ENCODE assay signal across 13 mouse cellular contexts in the genomic region with DNA sequence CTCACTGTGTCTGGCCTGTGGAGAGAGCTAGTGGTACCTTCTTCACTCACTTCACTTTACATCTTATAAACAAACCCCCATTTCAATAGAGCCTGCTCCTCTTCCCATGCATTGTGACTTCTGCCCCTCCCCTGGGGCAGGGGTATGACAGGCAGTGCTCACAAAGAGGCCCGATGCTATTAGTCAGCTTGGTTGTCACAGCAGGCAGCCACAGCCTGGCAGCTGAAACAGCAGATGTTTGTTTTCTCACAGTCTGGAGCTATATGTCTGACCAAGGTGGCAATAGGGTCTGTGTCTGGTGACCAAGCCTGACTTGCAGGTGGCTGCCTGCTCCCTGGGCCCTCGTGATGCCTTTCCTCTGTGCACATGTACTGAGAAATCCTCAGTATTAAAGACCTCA.
DNase-seq lines count a peak whose midpoint lies in the region; ATAC-seq and TF ChIP-seq lines count a peak whose summit lies in the region.
"Had no signal": no experiment of that assay in that cellular context is flagged by ENCODE, and none has a peak within 500 bp of the region (broad histone marks: within the 10 kb centered on the region; RNA-seq: fewer than 3 reads in every experiment).

No protein-coding gene starts in this region.

- TF ChIP-seq POLR2A in embryonic fibroblast, embryonic 13.5 days (IDR thresholded peaks at IDR 0.05; ENCODE audit: low read depth, low read length) = no peak

- no peaks in the 10 kb centered on the region for H3K9me3 ChIP-seq in intestine, embryonic 15.5 days
- no peaks in the 10 kb centered on the region for H3K9me3 ChIP-seq in intestine, postnatal 0 days (ENCODE audit: control insufficient read depth)
- no peaks in the 10 kb centered on the region for H3K9me3 ChIP-seq in hindbrain, embryonic 16.5 days (ENCODE audit: control insufficient read depth, low read length)
- H3K9me3 ChIP-seq in neural tube, embryonic 15.5 days (replicated peaks) = no peaks in the 10 kb centered on the region
- H3K9me3 ChIP-seq: heart, embryonic 12.5 days; limb, embryonic 12.5 days had no signal

- no peak overlapping the region for H3K4me3 ChIP-seq in intestine, embryonic 15.5 days (replicated peaks)
- H3K4me3 ChIP-seq in intestine, postnatal 0 days (ENCODE audit: low read depth, low read length) = no peak overlapping the region
- no peak overlapping the region for H3K4me3 ChIP-seq in embryonic fibroblast, embryonic 13.5 days (ENCODE audit: insufficient read depth, low read length)
- no peak overlapping the region for H3K4me3 ChIP-seq in hindbrain, embryonic 16.5 days (ENCODE audit: low read length)
- no peak overlapping the region for H3K4me3 ChIP-seq in neural tube, embryonic 15.5 days (replicated peaks)
- H3K4me3 ChIP-seq: heart, embryonic 12.5 days; limb, embryonic 12.5 days had no signal

- H3K4me1 ChIP-seq in intestine, embryonic 15.5 days (replicated peaks) = no peaks in the 10 kb centered on the region; the same call in 1 of the 2 replicates
- no peaks in the 10 kb centered on the region for H3K4me1 ChIP-seq in intestine, postnatal 0 days (replicated peaks; ENCODE audit: control insufficient read depth, insufficient read depth, low read length)
- H3K4me1 ChIP-seq in embryonic fibroblast, embryonic 13.5 days (ENCODE audit: control insufficient read depth, insufficient read depth, low read length) = peaks cover 18% of the 10 kb centered on the region
- peaks cover 4% of the 10 kb centered on the region for H3K4me1 ChIP-seq in hindbrain, embryonic 16.5 days (ENCODE audit: control insufficient read depth, insufficient read depth, low read depth, low read length)
- H3K4me1 ChIP-seq in neural tube, embryonic 15.5 days = peaks cover 5% of the 10 kb centered on the region; the same call in 1 of the 2 replicates

- no peaks in the 10 kb centered on the region for H3K27me3 ChIP-seq in intestine, embryonic 15.5 days (replicated peaks)
- H3K27me3 ChIP-seq in intestine, postnatal 0 days (replicated peaks; ENCODE audit: control insufficient read depth, insufficient read depth, low read length) = no peaks in the 10 kb centered on the region
- no peaks in the 10 kb centered on the region for H3K27me3 ChIP-seq in hindbrain, embryonic 16.5 days (replicated peaks; ENCODE audit: control insufficient read depth, insufficient read depth, low read length)
- H3K27me3 ChIP-seq in neural tube, embryonic 15.5 days (replicated peaks) = no peaks in the 10 kb centered on the region
- H3K27me3 ChIP-seq: heart, embryonic 12.5 days; limb, embryonic 12.5 days had no signal

- no peak overlapping the region for H3K27ac ChIP-seq in intestine, embryonic 15.5 days
- H3K27ac ChIP-seq in intestine, postnatal 0 days (ENCODE audit: low read depth, low read length) = no peak overlapping the region
- 0 out of 2 replicates have a peak overlapping the region, but pooled peaks have one; percentile 34 for H3K27ac ChIP-seq in embryonic fibroblast, embryonic 13.5 days (ENCODE audit: insufficient read depth, low read length)
- no peak overlapping the region for H3K27ac ChIP-seq in hindbrain, embryonic 16.5 days (ENCODE audit: low read depth, low read length)
- H3K27ac ChIP-seq in neural tube, embryonic 15.5 days (replicated peaks) = no peak overlapping the region
- H3K27ac ChIP-seq: macrophage had no signal

- H3K36me3 ChIP-seq in intestine, embryonic 15.5 days = no peaks in the 10 kb centered on the region
- no peaks in the 10 kb centered on the region for H3K36me3 ChIP-seq in intestine, postnatal 0 days (ENCODE audit: control insufficient read depth, insufficient read depth)
- H3K36me3 ChIP-seq in hindbrain, embryonic 16.5 days (ENCODE audit: control insufficient read depth, insufficient read depth, low read length) = no peaks in the 10 kb centered on the region
- H3K36me3 ChIP-seq in neural tube, embryonic 15.5 days = no peaks in the 10 kb centered on the region
- H3K36me3 ChIP-seq: heart, embryonic 12.5 days; limb, embryonic 12.5 days had no signal

- no peak overlapping the region for H3K9ac ChIP-seq in intestine, embryonic 15.5 days
- H3K9ac ChIP-seq in intestine, postnatal 0 days (ENCODE audit: low read depth, low read length) = no peak overlapping the region
- H3K9ac ChIP-seq in hindbrain, embryonic 16.5 days (ENCODE audit: low read depth, low read length) = no peak overlapping the region
- no peak overlapping the region for H3K9ac ChIP-seq in neural tube, embryonic 15.5 days (replicated peaks)
- H3K9ac ChIP-seq: heart, embryonic 12.5 days; limb, embryonic 12.5 days had no signal

- TF ChIP-seq CTCF in intestine, postnatal 0 days (IDR thresholded peaks at IDR 0.05; ENCODE audit: low read depth) = no peak
- TF ChIP-seq CTCF in embryonic fibroblast, embryonic 13.5 days (IDR thresholded peaks at IDR 0.05; ENCODE audit: borderline replicate concordance, insufficient read depth, low read length) = no peak

- no peak for DNase-seq in layer of hippocampus, adult 11-12 months (ENCODE audit: low spot score)
- no peak for DNase-seq in frontal cortex, postnatal 25 days (ENCODE audit: low spot score in 2 of 2)
- no peak for DNase-seq in heart, adult 8-10 months (ENCODE audit: low spot score)
- DNase-seq: cerebellum, adult 18-20 months had no signal

- no peak overlapping the region for H3K4me2 ChIP-seq in intestine, embryonic 15.5 days (replicated peaks)
- no peak overlapping the region for H3K4me2 ChIP-seq in intestine, postnatal 0 days (replicated peaks; ENCODE audit: low read depth)
- no peak overlapping the region for H3K4me2 ChIP-seq in hindbrain, embryonic 16.5 days (ENCODE audit: low read length)
- H3K4me2 ChIP-seq in neural tube, embryonic 15.5 days = no peak overlapping the region
- H3K4me2 ChIP-seq: heart, embryonic 12.5 days; limb, embryonic 12.5 days had no signal

- 44% methylated on average over 2 of the region's 2 CpGs for WGBS in intestine, embryonic 15.5 days
- 51% methylated on average over 2 of the region's 2 CpGs for WGBS in intestine, postnatal 0 days
- 7% methylated on average over 2 of the region's 2 CpGs for WGBS in hindbrain, embryonic 16.5 days
- WGBS in neural tube, embryonic 15.5 days = 10% methylated on average over 2 of the region's 2 CpGs

- ATAC-seq in intestine, embryonic 15.5 days = peak; percentile 41; the same call in 1 of the 2 replicates
- no peak for ATAC-seq in intestine, postnatal 0 days
- ATAC-seq in hindbrain, embryonic 16.5 days = peak; percentile 66
- ATAC-seq in neural tube, embryonic 15.5 days (ENCODE audit: low FRiP score) = peak; percentile 33; the same call in 1 of the 2 replicates
- ATAC-seq: intestine, embryonic 16.5 days had no signal
